Mouse (Mus musculus) adrenal gland, postnatal 14 days (tissue): Measurements from ENCODE around the gene Gm11232. TPM values are rescaled to one million over a fixed set of nuclear protein-coding genes. Genes with fewer than 3 reads are reported as not detected.
A peak's percentile ranks its signal among the peaks of the same experiment; 100 is the strongest.

Experiments used
- DNase-seq: peaks from one replicate; pipeline ENCODE4 v3.0.0; 2021; ENCODE audit warnings: mixed read lengths
- long read RNA-seq, 2 experiments: library from polyadenylated mRNA; stranded (forward); transcript quantifications; one replicate each; pipeline ENCODE4 v2.0.0; 2021
- total RNA-seq: library from RNA; stranded (reverse); gene quantifications from 2 replicates; pipeline ENCODE4 v1.2.3, GENCODE M21; 2021

The Gm11232 gene
- total RNA-seq = not detected in 2 replicates
- long read RNA-seq, experiment 1, partial matches to known transcripts = 0 of 2 reads
- long read RNA-seq, experiment 1, other reads (novel, unspliced or antisense) = 0 of 2 reads
- long read RNA-seq, experiment 2 = 0 reads

DNA sequence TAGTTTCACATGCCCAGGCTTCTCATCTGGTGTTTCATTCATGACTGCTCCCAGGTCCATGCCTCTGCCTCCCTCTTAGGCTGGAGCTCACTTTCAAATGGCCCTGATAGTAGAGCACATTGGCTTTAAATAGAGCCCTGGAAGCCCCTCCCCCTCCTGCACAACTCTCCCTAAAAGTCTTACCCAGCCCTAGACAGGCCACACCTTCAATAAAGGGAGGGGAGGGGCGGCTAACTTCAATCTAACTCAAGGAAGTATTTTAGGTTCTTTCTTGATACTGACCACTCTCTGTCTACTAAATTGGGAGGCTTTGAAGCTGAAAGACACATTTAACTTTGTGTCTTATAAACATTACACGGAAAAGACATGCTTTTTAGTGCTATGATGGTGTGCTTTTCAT is at the start of gene Gm11232:
Gene Gm11232, minus strand, starts transcription at position 101 of the 400 bp plus-strand sequence.
- DNase-seq = no peak

GRCm38 (mm10) chr4:71805977-71806534 is 48.3 kb upstream of the Gm11232 start:
- peak; percentile 3 for DNase-seq

- no peak for DNase-seq
These were observed 7.8 kb upstream of the Gm11232 start for GRCm38 (mm10) chr4:71765529-71765928.

- DNase-seq = no peak
These were observed 7.3 kb upstream of the Gm11232 start for GRCm38 (mm10) chr4:71765071-71765470.

DNA sequence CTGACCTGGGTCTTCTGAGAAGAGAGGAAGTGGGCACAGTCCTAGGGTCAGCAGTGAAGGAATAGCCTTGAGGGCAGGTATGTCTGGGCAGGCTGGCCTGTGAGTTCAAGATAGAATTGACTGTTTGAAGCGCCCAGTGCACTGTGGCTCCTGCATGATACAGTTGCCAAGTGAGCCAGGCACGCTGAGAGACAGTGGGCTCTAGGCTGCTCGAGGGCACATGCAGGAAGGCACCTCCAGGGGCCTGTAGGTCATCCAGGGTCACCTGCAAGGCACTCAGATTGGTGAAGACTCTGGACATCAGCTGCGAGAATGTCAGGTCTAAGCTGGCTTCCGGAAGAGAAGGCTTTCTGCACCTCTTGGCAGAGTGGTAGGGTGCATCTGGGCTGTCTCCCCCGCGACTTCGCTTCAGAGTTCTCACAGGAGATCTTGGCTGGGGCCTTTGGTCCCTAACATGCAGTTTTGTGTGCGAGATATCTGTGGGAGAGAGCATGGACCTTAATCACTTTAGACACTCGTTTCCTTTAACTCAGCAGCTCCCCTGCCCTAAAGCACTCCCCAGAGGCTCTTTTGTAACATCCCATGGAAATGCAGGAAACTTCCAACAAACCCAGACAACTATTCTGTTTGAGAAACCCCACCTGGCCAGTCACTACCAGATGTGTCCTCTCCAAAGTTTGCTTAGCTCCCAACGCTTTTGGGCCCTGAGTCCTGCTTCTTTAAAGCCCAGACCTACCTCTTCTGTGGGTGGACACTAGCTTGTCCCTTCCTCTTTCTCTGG is 1.1 kb downstream of the Gm11232 start:
- no peak for DNase-seq

DNA sequence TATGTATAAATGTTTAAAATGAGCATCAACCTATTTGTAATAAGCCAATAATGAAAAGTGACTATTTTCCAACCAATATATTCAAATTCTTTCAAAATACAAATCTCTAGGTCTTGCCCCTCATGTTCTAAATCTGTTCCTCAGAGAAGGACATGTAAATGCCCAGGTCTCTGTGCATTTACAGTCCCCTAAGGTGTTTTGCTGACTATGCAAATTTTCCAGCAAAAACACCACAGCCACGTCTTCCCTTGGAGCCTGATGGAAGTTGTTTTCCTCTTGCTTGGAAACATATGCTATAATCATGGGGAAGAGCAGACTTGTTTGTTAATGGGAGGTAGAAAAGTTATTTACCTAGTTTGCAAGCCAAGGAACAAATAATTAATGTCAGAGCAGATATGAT is 12.0 kb downstream of the Gm11232 start:
- no peak for DNase-seq

- no peak for DNase-seq
These were observed 21.2 kb downstream of the Gm11232 start for GRCm38 (mm10) chr4:71736529-71736928.

GRCm38 (mm10) chr4:71735261-71735660 is 22.5 kb downstream of the Gm11232 start:
- DNase-seq = no peak

GRCm38 (mm10) chr4:71729401-71729800 is 28.4 kb downstream of the Gm11232 start:
- DNase-seq = no peak

DNA sequence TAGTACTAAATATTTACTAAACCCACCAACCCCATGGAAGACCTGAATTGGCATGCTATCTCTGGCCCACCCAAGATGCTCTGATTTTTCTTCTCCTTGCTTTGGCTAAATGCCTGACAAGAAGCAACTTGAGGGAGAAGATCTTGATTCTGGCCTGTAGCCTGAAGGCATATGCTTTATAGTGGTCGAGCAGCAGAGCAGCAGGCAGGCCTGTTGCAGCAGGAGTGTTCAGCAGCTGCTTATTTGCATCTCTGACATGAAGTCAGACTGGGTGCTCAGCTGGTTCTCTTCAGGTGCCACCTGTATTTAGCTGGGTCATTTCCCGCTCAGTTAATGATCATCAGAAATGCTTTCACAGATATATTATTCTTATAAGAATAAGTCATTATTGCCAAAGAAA is 30.2 kb downstream of the Gm11232 start:
- DNase-seq = no peak

DNA sequence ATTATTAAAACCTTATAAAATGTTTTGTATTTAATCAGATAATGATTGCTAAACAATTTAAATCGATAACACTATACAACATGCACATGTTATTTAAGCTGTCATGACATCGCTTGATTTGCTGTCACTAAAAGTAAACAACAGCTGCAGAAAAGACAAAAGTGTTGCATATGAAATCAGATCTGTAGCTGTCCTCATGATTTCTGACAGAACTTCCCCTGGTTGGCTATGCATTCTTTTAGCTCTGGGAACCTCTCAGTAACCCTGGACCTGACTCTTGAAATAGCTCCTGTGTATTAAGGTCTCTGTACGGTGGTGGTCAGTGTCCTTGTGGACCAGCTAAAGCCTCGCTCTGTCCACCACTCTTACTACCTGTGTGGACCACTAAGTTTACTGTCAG is 30.7 kb downstream of the Gm11232 start:
- DNase-seq = no peak

- no peak for DNase-seq
These were observed 31.9 kb downstream of the Gm11232 start for GRCm38 (mm10) chr4:71725889-71726288.
